Mouse (Mus musculus) adrenal gland, postnatal 4 days (tissue): ENCODE results near the gene Grap2. TPM values are rescaled to one million over a fixed set of nuclear protein-coding genes. Genes with fewer than 3 reads are reported as not detected.
"Not testable (repeated sequence)": the region's sequence is repeated elsewhere in the genome, so short reads cannot be mapped to it uniquely, and the experiment has no call there.

Source experiments
- DNase-seq, 2 experiments: peaks; one replicate each; pipeline ENCODE4 v3.0.0; 2021 to 2022; ENCODE audit warnings: low spot score in 2 of 2, mixed read lengths in 2 of 2
- total RNA-seq, 2 experiments: library from RNA; stranded (reverse); gene quantifications; 2 replicates each; pipeline ENCODE4 v1.2.3; 2021

Grap2 gene
- total RNA-seq, 2 experiments from 2014 or later: 1.3 to 1.7 TPM

DNA sequence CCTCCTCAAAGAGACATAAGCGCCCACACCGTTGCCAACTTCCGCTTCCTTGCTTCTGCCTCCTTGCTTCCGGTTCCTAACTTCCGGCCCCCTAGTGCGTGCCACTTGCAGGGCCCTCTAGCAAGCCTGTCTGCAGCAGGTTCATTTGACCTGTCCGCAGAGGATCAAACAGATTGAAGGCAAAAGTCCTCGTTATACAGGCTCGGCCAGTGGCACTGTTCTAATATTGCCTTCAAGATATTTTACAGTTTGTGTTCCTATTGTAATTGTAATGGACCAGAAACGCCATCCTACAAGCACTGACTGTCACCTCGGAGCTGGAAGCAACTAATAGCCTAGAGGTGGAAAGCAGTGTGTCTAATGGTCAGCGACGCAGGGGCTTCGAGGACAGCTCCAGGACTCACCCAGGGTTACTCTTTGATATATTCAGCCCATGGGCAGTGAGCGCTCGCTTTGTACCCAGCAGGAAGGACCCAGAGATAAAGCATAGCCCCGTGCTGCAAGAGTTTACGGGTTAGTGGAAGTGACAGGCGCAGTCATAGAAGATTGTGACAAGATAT lies 7.2 kb upstream of the Grap2 start, which contains the start of gene Enthd1:
TSS of gene Enthd1 (minus strand) at position 51 of the 560 bp plus-strand sequence.
- DNase-seq: no peak

GRCm38 (mm10) chr15:80566696-80567095 lies 5.7 kb upstream of the Grap2 start:
- DNase-seq: no peak

- no peak for DNase-seq
Observed at GRCm38 (mm10) chr15:80567139-80567538, 5.3 kb upstream of the Grap2 start.

DNA sequence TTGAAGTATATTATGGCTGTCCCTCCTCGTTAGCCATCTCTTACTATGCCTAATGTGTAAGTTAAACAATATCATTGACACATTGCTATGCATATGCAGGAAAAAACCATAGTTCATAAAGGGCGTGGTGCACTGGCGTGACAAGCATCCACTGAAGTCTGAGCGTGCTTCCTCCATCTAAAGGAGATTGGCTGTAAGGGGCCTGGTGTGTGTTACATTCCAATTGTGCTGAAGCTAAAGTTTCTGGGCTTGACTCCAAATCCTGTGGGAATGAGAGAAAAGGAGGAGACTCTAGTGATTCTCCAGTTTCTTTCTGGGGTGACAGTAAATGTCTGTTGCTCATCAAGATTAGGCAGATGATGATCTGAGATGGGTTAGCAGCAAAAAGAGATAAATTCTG lies 4.7 kb upstream of the Grap2 start:
- no peak for DNase-seq

GRCm38 (mm10) chr15:80569205-80569604 lies 3.2 kb upstream of the Grap2 start:
- DNase-seq: no peak

DNA sequence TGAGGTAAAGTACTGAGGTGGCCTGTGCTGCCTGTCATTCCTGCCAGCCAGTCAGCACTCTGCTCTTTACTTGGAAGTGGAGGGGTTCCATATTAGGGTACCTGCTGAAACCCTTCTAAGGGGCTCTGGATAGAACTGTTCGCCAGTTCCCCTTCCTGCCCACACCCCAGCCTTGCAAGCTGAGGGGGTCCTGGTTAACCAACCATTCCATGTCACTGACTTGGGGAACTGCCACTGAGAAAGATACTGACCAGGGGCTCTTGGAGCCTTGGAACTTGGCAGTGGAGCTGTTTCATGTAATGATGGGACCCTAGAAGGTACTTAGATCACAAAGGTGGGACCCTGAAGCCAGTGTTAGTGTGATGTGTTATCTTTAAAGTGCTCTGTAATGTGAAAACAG lies 2.2 kb upstream of the Grap2 start:
- DNase-seq: no peak

- DNase-seq: no peak
Observed at GRCm38 (mm10) chr15:80571611-80572010, 783 bp upstream of the Grap2 start.

DNA sequence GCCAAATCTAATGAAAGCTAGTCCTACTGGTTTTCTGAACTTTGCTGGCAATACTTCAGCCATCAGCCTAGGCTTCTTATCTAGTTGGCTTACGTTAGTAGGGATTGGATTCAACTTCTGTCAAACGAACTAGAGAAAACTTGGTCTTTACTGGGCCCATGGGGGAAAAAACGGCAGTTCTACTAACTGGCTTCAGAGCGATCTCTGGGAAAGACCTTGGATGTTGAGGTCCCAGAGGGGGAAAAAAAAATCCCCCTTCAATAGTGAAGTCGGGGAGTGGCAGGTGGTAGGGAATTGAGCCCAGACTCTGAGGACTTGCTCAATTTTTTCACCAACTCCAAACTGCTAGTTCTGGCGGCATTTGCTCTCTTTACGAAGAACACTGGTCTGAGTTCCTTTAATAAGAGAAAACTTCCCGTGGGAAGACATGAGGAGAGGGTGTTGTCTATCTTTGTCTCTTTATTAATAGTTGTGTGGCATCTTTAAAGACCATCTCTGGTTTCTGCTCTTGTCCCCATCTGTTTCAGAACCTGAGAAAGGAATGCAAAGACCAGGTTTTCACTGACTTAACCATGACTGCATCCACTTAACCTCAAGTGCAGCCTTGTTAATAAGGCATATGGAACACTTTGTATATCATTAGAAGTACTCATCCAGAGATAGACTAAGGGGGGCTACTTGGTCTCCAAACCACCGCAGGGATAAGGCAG lies 572 bp downstream of the Grap2 start:
- no peak for DNase-seq

GRCm38 (mm10) chr15:80574211-80575040 lies 2.0 kb downstream of the Grap2 start:
- no peak for DNase-seq

GRCm38 (mm10) chr15:80575817-80576370 lies 3.5 kb downstream of the Grap2 start:
- no peak for DNase-seq

GRCm38 (mm10) chr15:80576415-80576994 lies 4.1 kb downstream of the Grap2 start:
- no peak for DNase-seq

GRCm38 (mm10) chr15:80577166-80577960 lies 5.0 kb downstream of the Grap2 start:
- DNase-seq: no peak

- no peak for DNase-seq
Observed at GRCm38 (mm10) chr15:80579121-80579520, 6.7 kb downstream of the Grap2 start.

DNA sequence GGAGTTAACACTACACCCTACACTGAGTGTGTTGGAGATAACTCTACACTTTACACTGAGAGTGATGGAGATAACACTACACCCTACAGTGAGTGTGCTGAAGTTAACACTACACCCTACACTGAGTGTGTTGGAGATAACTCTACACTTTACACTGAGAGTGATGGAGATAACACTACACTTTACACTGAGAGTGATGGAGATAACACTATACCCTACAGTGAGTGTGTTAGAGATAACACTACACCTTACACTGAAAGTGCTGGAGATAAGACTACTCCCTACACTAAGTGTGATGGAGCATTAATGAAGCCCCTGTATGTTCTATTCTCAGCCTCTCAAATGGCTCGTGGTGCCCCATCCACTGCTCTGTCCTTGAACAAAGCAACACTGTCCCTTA lies 8.2 kb downstream of the Grap2 start:
- not testable (repeated sequence) for DNase-seq

DNA sequence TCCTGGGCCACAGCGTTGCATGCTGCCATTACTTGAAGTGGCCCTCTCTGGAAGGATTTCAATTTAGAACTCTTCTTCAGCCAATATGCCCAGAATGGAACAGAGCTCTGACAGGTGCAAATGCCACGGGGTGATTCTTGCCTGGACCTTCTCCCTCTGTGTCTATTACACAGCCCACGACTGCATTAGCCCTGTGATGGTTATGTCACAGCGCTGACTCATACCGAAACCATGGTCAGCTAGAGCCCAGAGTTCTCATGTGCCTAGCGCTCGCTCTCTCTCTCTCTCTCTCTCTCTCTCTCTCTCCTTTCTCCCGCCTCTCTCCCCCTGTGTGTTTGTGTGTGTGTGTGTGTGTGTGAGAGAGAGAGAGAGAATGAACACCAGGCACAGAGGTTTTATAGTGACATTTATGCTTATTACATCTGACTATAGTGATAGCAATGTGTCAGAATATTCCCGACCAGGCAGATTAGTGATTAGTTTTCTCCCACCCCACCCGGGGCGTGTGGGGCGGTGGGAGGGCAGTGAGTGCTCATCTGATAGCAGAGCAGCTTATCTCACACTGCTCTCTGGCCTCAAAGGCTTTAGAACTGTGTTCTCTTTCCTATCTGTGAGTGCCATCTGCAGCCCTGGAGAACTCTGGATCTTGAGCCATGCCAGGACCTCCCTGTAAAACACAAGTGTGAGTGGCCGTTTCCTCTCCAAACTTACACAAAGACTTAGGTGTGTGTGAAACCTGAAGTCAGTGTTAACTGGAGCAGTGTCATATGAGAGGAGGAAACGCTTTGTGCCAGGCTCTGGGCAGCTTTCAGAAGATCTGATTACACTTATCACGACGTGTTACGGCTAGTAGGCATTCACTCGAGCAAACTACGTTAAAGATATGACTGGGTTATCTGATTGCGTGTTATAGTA lies 10.4 kb downstream of the Grap2 start:
- DNase-seq: no peak

GRCm38 (mm10) chr15:80586296-80586695 lies 13.9 kb downstream of the Grap2 start:
- no peak for DNase-seq

DNA sequence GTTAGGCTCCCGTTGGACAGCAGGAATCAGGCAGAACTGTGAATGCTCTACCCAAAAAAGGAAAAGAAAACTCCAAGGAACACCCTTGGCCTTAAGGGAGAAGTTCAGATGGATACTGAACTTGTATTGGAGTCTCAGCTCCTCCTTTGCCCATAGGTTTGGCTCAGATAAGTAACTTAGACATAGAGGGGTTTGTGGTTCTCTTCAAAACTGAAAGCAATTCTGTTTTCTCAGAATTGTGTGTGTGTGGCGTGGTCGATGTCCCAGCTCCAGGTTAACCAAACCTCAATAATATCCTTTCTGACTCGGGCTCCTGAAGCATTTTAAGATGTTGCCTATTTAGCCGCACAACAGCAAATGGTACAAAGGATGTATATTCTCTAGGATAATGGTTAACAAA lies 18.2 kb downstream of the Grap2 start:
- no peak for DNase-seq

DNA sequence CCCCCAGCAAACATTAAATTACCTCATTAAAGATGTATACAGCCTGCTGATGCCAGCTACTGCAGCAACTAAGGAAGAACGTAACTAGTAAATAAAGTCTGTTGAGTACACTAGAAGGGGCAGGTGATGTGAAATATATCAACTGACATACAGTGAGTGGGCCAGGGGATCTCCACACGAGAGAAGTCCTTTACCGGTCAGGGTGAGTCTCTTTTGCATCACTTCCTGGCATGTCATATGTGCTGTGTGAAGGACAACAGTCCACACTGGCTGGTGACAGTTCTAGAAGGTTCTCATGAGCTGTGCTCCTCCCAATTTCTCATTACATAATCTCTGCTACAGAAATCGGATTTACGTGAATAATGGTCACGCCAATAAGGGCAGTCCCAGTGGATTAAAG lies 20.3 kb downstream of the Grap2 start:
- no peak for DNase-seq

DNA sequence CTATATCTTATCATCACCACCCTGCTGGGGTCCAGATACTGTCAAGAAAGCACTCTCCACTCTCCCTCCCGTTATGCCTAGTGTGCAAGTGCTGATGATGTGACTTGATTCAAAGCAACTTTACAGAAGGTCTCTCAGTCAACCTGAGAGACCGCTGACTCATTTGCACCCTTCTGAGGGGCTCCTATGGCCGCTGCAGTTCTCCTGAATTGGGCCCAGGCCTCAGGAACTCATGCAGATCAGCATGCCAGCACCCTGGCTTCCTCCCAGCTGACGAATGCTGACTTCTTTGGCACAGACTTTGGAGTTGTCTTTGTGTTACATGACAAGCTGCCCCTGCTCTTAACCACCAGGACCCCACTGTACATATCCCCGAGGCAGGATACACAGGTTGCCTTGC lies 21.5 kb downstream of the Grap2 start:
- DNase-seq: no peak

- DNase-seq: no peak
Observed at GRCm38 (mm10) chr15:80598750-80599149, 26.4 kb downstream of the Grap2 start.
